Mouse (Mus musculus): ENCODE data around the gene Sox6. TPM values are rescaled to one million over a fixed set of nuclear protein-coding genes. Genes with fewer than 3 reads are reported as not detected.

Sox6 gene
- polyA plus RNA-seq, 1 experiment, result 4.6 TPM

DNA sequence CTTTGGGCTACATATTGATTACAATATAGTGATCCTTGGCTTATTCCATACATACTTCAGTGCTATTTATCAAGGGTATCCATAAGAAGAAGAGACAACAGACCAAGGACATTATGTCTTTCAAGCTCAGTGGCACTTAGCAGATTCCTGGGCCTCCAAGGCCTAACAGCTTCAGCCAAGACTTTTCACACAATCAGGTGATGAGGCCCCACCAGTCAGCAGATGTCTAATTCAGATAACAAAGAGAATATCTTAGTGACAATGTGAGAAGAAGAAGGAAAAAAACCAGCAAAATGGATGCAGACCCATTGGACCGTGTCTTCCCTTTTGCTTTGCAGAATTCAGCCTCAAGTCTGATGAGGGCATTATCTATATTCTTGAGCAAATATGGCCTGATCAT, 150.0 kb downstream of the Sox6 start:
- no peak for DNase-seq
- Histone ChIP-seq H3K27ac (ENCODE audit: insufficient read depth, low read length) (no peak overlapping the region), H3K27me3 (ENCODE audit: control insufficient read depth, insufficient read depth, low read length) (no peaks in the 10 kb centered on the region; the same call in 1 of the 2 replicates), H3K4me3 (replicated peaks; ENCODE audit: insufficient read depth, low read depth, low read length) (no peak overlapping the region), H3K4me1 (ENCODE audit: control insufficient read depth, insufficient read depth, low read length) (no peaks in the 10 kb centered on the region)
- TF ChIP-seq CTCF (IDR thresholded peaks at IDR 0.05; ENCODE audit: borderline replicate concordance, insufficient read depth, low read depth, low read length) (no peak), POLR2A (IDR thresholded peaks at IDR 0.05; ENCODE audit: borderline replicate concordance, insufficient read depth, low read length) (no peak)
- 98% methylated on average over 1 of the region's 1 CpGs for WGBS

DNA sequence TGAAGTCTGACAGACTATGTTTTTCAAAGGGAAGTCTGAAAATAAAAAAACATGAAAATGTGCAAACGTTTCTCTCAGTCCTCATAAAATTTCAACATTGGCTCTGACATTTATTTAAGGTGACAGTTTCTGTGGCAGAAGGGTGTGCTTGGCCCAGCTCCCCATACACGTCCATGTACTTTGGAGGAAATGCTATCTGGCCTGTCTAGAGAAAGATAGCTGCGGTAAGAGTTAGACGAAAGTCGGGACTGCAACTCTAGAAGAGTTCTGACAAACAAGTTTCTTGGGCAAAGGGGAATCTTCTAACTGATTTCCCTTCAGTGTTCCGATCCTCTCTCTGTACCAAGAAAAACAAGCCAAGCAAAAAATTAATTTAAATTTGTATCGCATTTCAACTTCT, 150.5 kb downstream of the Sox6 start:
- Histone ChIP-seq H3K27ac (ENCODE audit: insufficient read depth, low read length) (no peak overlapping the region), H3K4me1 (ENCODE audit: control insufficient read depth, insufficient read depth, low read length) (no peaks in the 10 kb centered on the region), H3K27me3 (ENCODE audit: control insufficient read depth, insufficient read depth, low read length) (no peaks in the 10 kb centered on the region; the same call in 1 of the 2 replicates), H3K4me3 (replicated peaks; ENCODE audit: insufficient read depth, low read depth, low read length) (no peak overlapping the region)
- WGBS, result 66% methylated on average over 7 of the region's 7 CpGs
- no peak for DNase-seq
- TF ChIP-seq POLR2A (IDR thresholded peaks at IDR 0.05; ENCODE audit: borderline replicate concordance, insufficient read depth, low read length) (no peak), CTCF (IDR thresholded peaks at IDR 0.05; ENCODE audit: borderline replicate concordance, insufficient read depth, low read depth, low read length) (no peak)

DNA sequence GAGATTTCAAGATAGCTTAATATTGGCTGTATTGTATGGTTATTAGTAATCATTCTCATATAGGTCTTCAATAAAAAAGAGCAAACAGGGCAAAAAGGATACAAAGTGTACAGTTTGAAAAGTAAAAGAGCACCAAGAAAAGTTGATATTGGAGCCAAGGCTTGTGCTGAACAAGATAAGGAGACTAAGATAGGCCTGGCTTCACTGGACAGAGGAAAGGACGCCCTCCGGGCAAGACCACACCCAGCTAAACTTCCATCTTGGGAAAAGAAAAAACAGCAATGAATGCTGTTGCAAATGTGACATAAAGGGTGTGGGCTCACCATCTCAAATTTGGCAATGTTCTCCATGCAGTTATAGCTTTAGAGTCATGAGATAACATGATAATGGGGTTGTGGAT, 165.7 kb downstream of the Sox6 start:
- TF ChIP-seq POLR2A (IDR thresholded peaks at IDR 0.05; ENCODE audit: borderline replicate concordance, insufficient read depth, low read length), result no peak
- no peak for TF ChIP-seq CTCF (IDR thresholded peaks at IDR 0.05; ENCODE audit: borderline replicate concordance, insufficient read depth, low read depth, low read length)
- no peaks in the 10 kb centered on the region for H3K4me1 ChIP-seq (ENCODE audit: control insufficient read depth, insufficient read depth, low read length)
- H3K27me3 ChIP-seq (ENCODE audit: control insufficient read depth, insufficient read depth, low read length), result no peaks in the 10 kb centered on the region
- H3K27ac ChIP-seq (ENCODE audit: insufficient read depth, low read length), result no peak overlapping the region
- H3K4me3 ChIP-seq (replicated peaks; ENCODE audit: insufficient read depth, low read depth, low read length), result no peak overlapping the region
- DNase-seq, result no peak
- 91% methylated on average over 2 of the region's 2 CpGs for WGBS

DNA sequence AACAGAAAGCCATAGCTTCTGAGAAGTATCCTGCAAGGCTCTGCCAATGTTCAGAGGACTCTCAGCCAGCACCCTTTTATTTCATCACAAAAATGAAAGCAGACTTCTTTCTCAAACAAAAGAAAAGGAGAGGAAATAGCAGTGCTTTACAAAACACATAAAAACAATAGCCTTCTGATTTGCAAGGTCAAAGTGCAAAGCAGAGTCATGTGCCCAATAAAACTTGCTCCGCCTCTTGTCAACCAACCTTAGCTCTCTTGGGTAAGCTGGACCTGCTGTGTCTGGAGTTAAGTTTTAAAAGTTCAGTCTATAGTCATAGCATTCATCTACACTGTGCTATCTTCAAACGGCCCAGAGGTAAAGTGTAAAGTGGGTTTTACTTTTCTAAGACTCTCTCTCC, 170.1 kb downstream of the Sox6 start:
- Histone ChIP-seq H3K27ac (ENCODE audit: insufficient read depth, low read length) (no peak overlapping the region), H3K4me3 (replicated peaks; ENCODE audit: insufficient read depth, low read depth, low read length) (no peak overlapping the region), H3K27me3 (ENCODE audit: control insufficient read depth, insufficient read depth, low read length) (no peaks in the 10 kb centered on the region), H3K4me1 (ENCODE audit: control insufficient read depth, insufficient read depth, low read length) (no peaks in the 10 kb centered on the region)
- TF ChIP-seq POLR2A (IDR thresholded peaks at IDR 0.05; ENCODE audit: borderline replicate concordance, insufficient read depth, low read length) (no peak), CTCF (IDR thresholded peaks at IDR 0.05; ENCODE audit: borderline replicate concordance, insufficient read depth, low read depth, low read length) (no peak)
- WGBS, result 81% methylated on average over 2 of the region's 2 CpGs
- no peak for DNase-seq

DNA sequence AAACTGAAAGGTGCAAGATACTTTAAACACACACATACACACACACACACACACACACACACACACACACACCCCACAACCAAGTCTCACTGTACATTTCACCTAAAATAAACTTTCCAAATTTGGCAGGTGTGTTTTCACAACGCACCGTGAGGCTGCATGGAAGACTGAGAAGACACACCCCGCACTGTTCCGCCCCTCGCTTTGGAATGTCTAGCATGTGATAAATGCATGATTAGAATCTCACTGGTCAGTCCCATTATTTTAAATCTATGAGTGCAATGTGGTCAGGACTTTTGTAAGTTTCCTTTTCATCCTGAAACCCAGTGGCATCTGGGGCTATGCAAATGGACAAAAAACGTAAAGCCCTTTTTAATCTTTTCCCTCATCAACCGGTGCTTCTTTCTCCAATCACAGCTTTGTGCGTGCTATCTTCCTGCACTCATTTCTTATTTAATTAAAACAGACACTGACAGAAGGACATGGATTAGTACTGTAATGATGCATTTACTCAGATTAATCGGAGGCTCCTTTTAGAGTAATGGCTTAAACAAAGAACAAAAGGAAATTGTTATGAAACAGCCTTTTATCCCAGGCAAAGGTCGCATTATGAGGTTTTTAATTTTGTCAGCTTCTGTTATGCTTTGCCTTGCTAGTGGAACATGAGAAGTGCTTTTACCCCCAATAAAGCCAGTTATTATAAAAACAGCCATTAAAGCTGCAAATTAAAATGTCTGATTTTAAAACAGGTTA, 170.9 kb downstream of the Sox6 start:
- Histone ChIP-seq H3K27ac (ENCODE audit: insufficient read depth, low read length) (no peak overlapping the region), H3K27me3 (ENCODE audit: control insufficient read depth, insufficient read depth, low read length) (no peaks in the 10 kb centered on the region), H3K4me1 (ENCODE audit: control insufficient read depth, insufficient read depth, low read length) (no peaks in the 10 kb centered on the region), H3K4me3 (replicated peaks; ENCODE audit: insufficient read depth, low read depth, low read length) (no peak overlapping the region)
- TF ChIP-seq CTCF (IDR thresholded peaks at IDR 0.05; ENCODE audit: borderline replicate concordance, insufficient read depth, low read depth, low read length), result no peak
- TF ChIP-seq POLR2A (IDR thresholded peaks at IDR 0.05; ENCODE audit: borderline replicate concordance, insufficient read depth, low read length), result no peak
- no peak for DNase-seq
- WGBS, result 50% methylated on average over 10 of the region's 10 CpGs

DNA sequence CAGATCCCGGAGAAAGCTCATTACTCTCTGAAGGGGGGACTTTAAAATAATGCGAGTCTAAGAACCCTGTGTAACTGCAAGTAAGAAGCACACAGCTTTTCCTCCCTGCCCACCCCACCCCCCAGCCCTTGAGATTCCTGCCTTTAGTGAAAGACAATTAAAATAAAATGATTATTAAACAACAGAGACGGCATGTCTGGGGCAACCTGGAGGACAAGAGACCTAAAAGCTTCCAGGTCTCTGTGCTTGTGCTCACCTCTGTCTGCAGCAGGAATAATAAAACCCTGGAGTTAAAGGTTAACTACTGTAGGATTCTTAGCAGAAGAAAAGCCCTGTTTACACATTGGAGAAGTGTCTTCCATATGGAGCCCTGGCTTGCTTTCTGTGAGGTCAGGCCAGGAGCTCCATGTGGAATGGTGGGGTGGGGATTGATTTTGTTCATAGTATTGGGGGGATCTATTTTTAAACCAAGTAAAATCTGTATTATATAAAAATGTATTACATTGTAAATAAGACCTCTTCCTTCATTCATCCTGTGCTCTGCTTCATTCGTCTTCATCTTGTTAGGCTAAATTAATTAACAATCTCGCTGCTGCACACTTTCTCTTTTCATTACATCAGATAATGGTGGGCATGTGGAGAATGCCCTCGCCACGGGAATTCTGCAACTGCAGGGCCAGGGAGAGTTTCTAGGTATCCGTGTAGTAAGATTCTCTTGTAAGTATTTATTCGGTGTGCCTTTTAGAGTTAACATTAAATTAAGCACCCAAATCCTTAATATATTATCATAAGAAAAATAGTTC, 171.7 kb downstream of the Sox6 start:
- no peaks in the 10 kb centered on the region for H3K27me3 ChIP-seq (ENCODE audit: control insufficient read depth, insufficient read depth, low read length)
- no peak for DNase-seq
- WGBS, result 48% methylated on average over 9 of the region's 9 CpGs
- no peaks in the 10 kb centered on the region for H3K4me1 ChIP-seq (ENCODE audit: control insufficient read depth, insufficient read depth, low read length)
- no peak overlapping the region for H3K4me3 ChIP-seq (replicated peaks; ENCODE audit: insufficient read depth, low read depth, low read length)
- no peak overlapping the region for H3K27ac ChIP-seq (ENCODE audit: insufficient read depth, low read length)
- TF ChIP-seq CTCF (IDR thresholded peaks at IDR 0.05; ENCODE audit: borderline replicate concordance, insufficient read depth, low read depth, low read length), result no peak
- TF ChIP-seq POLR2A (IDR thresholded peaks at IDR 0.05; ENCODE audit: borderline replicate concordance, insufficient read depth, low read length), result no peak

DNA sequence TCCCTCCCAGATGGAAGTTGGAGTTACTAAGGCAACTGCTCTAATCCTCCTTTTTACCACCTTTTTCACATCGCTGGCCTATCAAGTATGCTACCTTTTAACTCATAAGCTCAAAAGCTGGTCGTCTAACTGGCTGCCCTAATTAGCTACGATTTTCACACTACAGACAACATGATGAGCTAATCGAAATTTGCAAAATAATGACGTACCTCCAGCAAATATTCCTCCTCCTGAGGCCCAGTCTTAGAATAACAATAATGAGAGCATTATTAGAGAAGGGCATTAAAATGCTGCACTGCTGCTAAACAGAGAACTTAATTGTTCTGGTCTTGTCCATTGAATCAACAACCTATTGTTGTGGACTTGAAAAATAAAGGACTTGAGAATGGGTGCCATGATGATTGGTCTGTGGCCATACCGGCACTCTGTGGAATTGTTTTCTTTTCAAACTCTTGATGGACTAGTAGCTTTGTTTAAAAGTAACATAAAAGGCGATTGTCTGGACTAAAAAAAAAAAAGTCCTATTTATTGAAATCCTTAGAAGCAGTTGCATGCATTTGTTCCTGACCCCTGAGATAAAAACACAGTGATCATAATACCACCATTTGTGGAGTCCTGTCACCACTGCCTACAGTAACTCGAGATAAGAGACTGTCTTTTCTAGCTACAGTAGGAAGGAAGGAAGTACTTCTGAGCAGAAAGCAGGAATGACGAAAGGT, 172.5 kb downstream of the Sox6 start:
- TF ChIP-seq CTCF (IDR thresholded peaks at IDR 0.05; ENCODE audit: borderline replicate concordance, insufficient read depth, low read depth, low read length) (no peak), POLR2A (IDR thresholded peaks at IDR 0.05; ENCODE audit: borderline replicate concordance, insufficient read depth, low read length) (no peak)
- Histone ChIP-seq H3K4me3 (replicated peaks; ENCODE audit: insufficient read depth, low read depth, low read length) (no peak overlapping the region), H3K27ac (ENCODE audit: insufficient read depth, low read length) (no peak overlapping the region), H3K4me1 (ENCODE audit: control insufficient read depth, insufficient read depth, low read length) (no peaks in the 10 kb centered on the region), H3K27me3 (ENCODE audit: control insufficient read depth, insufficient read depth, low read length) (no peaks in the 10 kb centered on the region)
- 51% methylated on average over 9 of the region's 9 CpGs for WGBS
- no peak for DNase-seq

Data from cerebellum, adult 2 months (tissue).